Mouse (Mus musculus) small intestine, adult 10 weeks (tissue): ENCODE measurements around the gene Grtp1. TPM values are rescaled to one million over a fixed set of nuclear protein-coding genes. Genes with fewer than 3 reads are reported as not detected.

Experiments
- polyA plus RNA-seq: library from polyadenylated mRNA; stranded (reverse); fragments of 350-450 nt; fragmentation: Illumina TruSeq; extraction: RNeasy Lipid Tissue Mini Kit (QIAGEN cat#74804); gene quantifications from one replicate; pipeline ENCODE4 v1.2.3, GENCODE M21; 2014; ENCODE audit warnings: low replicate concordance

The Grtp1 gene
- polyA plus RNA-seq = 34.4 TPM

DNA sequence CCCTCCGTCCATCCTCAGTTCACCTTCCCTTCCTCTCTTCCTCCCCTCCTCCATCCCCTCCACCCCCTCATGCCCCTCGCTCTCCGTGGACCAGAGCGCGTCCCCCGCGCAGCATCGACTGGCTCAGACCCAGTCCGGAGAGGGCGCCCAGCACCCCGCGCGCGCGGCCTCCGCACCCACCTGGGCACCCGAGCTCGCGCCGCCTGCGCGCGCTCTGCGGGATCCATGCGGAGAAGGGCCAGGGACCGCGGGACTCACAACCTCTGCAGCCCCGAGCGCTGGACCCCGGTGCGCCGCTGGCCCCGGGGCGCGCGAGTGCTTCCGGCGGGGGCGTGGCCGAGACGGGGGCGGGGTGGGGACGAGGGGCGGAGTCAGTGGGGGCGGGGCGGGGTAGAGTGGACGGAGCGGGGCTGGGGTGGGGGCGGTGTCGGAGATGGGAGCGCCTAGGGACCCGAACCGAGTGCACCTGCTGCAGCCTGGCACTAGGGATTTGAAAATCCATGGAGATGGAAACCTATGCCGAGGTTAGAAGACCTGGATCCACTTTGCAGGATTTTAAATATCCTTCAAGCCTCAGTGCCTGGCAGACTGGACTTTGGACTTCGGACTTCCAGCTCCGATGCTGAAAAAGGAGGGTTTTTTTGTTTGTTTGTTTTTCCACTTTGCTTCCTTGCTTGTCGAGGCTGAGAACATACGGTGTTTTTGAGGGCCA, at the start of gene Grtp1:
TSS of gene Grtp1 (minus strand) at position 320 of the 712 bp plus-strand sequence.

DNA sequence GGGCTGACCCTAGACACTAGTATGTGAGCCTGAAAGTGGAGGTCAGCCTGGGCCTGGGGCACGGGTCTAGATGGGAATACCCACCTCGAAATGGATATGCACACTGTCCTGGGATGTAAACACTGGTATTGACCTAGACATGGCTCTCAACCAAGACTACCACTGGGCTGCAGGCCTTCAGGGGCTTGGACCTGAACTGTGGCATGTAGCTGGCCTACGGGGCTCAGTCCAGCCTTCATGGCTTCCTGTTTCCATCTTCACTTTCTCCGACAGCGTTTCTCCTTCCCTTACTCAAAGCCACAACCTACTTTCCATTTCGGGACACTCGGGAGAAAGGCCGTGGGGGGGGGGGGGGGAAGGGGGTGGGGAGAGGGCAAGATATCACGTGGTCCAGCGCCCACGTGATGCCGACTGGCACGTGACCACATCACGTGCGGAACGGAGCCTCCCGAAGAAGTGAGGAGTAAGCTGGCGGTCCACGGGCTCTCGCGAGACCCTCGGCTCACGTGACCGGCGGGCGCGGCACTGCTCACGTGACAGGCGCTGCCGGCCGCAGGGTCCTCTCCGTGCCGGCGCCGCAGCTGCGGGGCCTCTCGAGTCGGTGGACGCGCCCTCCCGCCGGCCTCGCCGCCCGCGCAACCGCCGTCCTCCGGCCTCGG, 41.6 kb downstream of the Grtp1 start, which contains the start of gene Lamp1:
TSS of gene Lamp1 (plus strand) at position 444 of the 659 bp plus-strand sequence.

Other genes with a start within 250 kb of the Grtp1 start
- not detected for gene F7, start 174.6 kb downstream of the Grtp1 start, polyA plus RNA-seq
- gene F10, start 163.3 kb downstream of the Grtp1 start, polyA plus RNA-seq = not detected
- gene Proz, start 139.7 kb downstream of the Grtp1 start, polyA plus RNA-seq = 15.7 TPM
- gene Pcid2, start 95.2 kb downstream of the Grtp1 start, polyA plus RNA-seq = 5.4 TPM
- 72.9 TPM for gene Cul4a, start 95.0 kb downstream of the Grtp1 start, polyA plus RNA-seq
- gene Lamp1, start 41.5 kb downstream of the Grtp1 start, polyA plus RNA-seq = 557 TPM
- not detected for gene Adprhl1, start 53.5 kb upstream of the Grtp1 start, polyA plus RNA-seq
- 6.1 TPM for gene Dcun1d2, start 87.5 kb upstream of the Grtp1 start, polyA plus RNA-seq
- 12.4 TPM for gene Tmco3, start 87.6 kb upstream of the Grtp1 start, polyA plus RNA-seq
- gene Tfdp1, start 138.1 kb upstream of the Grtp1 start, polyA plus RNA-seq = 35.0 TPM
- not detected for gene Atp4b, start 196.2 kb upstream of the Grtp1 start, polyA plus RNA-seq
- gene Grk1, start 204.5 kb upstream of the Grtp1 start, polyA plus RNA-seq = not detected
- not detected for gene Tmem255b, start 234.6 kb upstream of the Grtp1 start, polyA plus RNA-seq